Mouse (Mus musculus) C2C12 (cell line): ENCODE measurements around the gene Syncrip. TPM values are rescaled to one million over a fixed set of nuclear protein-coding genes. Genes with fewer than 3 reads are reported as not detected.

Source experiments
- H3K27me3 ChIP-seq: one replicate; pipeline ENCODE4 v1.6.1; 2011; ENCODE audit not compliant: control insufficient read depth, insufficient read depth, insufficient read length
- H3K36me3 ChIP-seq: one replicate; pipeline ENCODE4 v1.6.1; 2011; ENCODE audit not compliant: control insufficient read depth, insufficient read depth
- H3K4me3 ChIP-seq: one replicate; pipeline ENCODE4 v1.5.1; 2011; ENCODE audit warnings: mild to moderate bottlenecking, control low read depth; ENCODE audit not compliant: poor library complexity, insufficient read depth, severe bottlenecking
- H3K79me2 ChIP-seq: one replicate; pipeline ENCODE4 v1.6.1; 2011; ENCODE audit not compliant: control insufficient read depth, insufficient read depth
- H3K79me3 ChIP-seq: one replicate; pipeline ENCODE4 v1.6.1; 2011; ENCODE audit warnings: low read depth, control low read depth
- H3ac ChIP-seq: one replicate; pipeline ENCODE3; 2011; ENCODE audit warnings: low read depth; ENCODE audit not compliant: control insufficient read depth, insufficient read length
- CEBPB ChIP-seq: IDR thresholded peaks from one replicate; pipeline ENCODE4 v1.6.1; 2011; ENCODE audit warnings: low read depth, mild to moderate bottlenecking, control low read depth, moderate library complexity
- CTCF ChIP-seq: IDR thresholded peaks from one replicate; pipeline ENCODE4 v1.5.1; 2011; ENCODE audit not compliant: control insufficient read depth, insufficient read depth, insufficient read length
- FOSL1 ChIP-seq: IDR thresholded peaks from one replicate; pipeline ENCODE4 v1.8.0; 2011; ENCODE audit warnings: mild to moderate bottlenecking, low read length; ENCODE audit not compliant: poor library complexity, insufficient read depth, severe bottlenecking
- MAX ChIP-seq: IDR thresholded peaks from one replicate; pipeline ENCODE4 v1.6.1; 2011; ENCODE audit warnings: mild to moderate bottlenecking, control low read depth
- MYOD1 ChIP-seq: IDR thresholded peaks from one replicate; pipeline ENCODE4 v1.6.1; 2011; ENCODE audit warnings: low read depth; ENCODE audit not compliant: control insufficient read depth, insufficient read length
- MYOG ChIP-seq: IDR thresholded peaks from one replicate; pipeline ENCODE4 v1.6.1; 2011; ENCODE audit not compliant: control insufficient read depth, insufficient read length; ENCODE audit errors: extremely low read depth
- USF1 ChIP-seq: IDR thresholded peaks from one replicate; pipeline ENCODE4 v1.6.1; 2011; ENCODE audit warnings: low read depth, mild to moderate bottlenecking, control low read depth, moderate library complexity
- polyA plus RNA-seq: library from polyadenylated mRNA; unstranded; fragments of >200 nt; fragmentation: generic; extraction: Trizol; gene quantifications from one replicate; pipeline ENCODE4 v1.2.1, GENCODE M21; 2012; ENCODE audit warnings: missing spikeins

The Syncrip gene
- polyA plus RNA-seq, 1 experiment: 66.9 TPM

DNA sequence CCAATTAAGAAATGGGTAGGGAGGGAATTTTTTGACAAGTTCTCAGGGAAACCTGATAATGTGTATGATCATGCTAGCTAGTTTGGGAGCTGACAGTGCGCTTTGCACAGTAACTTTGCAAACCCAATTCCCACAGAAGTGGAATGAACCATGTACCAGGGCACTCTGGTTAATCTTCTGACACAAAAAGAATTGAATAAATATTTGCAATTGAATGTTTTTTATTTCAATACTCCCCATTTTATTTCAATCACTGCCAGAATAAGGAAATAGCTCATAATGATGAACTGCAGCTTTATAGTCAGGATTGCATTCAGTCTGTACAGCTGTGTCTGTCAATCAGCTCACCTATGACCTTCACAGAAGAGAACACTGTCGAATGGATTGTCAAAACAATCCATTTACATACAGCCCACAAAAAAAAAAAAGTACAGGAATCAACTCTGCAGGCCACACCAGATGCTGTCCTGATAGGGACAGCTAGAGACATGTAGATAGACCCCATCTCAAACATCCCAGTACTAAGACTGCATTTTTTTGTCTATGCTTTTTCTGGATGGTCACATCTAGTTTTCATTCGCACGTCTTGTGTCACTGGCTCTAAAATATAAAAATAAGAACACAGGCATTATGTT lies 38.6 kb upstream of the Syncrip start:
- TF ChIP-seq CEBPB: no peak
- TF ChIP-seq MAX: no peak
- no peak for TF ChIP-seq MYOG
- TF ChIP-seq MYOD1: peak; percentile 16
- H3K4me3 ChIP-seq: peak overlapping the region; percentile 68

GRCm38 (mm10) chr9:88520122-88520848 lies 37.9 kb upstream of the Syncrip start:
- peaks cover 25% of the 10 kb centered on the region for H3K36me3 ChIP-seq
- peak overlapping the region; percentile 68 for H3K4me3 ChIP-seq
- peaks cover 20% of the 10 kb centered on the region for H3K79me3 ChIP-seq
- H3K79me2 ChIP-seq: peaks cover 27% of the 10 kb centered on the region
- no peak overlapping the region for H3ac ChIP-seq
- TF ChIP-seq MYOD1: no peak
- TF ChIP-seq FOSL1: no peak
- TF ChIP-seq CEBPB: no peak
- TF ChIP-seq MAX: no peak
- no peak for TF ChIP-seq MYOG
- no peak for TF ChIP-seq USF1
- no peak for TF ChIP-seq CTCF
- no peaks in the 10 kb centered on the region for H3K27me3 ChIP-seq

More for the DNA sequence above, 38.6 kb upstream of the Syncrip start:
- H3K27me3 ChIP-seq: no peaks in the 10 kb centered on the region
- H3K79me3 ChIP-seq: peaks cover 20% of the 10 kb centered on the region
- H3K36me3 ChIP-seq: peaks cover 25% of the 10 kb centered on the region
- peaks cover 27% of the 10 kb centered on the region for H3K79me2 ChIP-seq
- H3ac ChIP-seq: peak overlapping the region; percentile 59

DNA sequence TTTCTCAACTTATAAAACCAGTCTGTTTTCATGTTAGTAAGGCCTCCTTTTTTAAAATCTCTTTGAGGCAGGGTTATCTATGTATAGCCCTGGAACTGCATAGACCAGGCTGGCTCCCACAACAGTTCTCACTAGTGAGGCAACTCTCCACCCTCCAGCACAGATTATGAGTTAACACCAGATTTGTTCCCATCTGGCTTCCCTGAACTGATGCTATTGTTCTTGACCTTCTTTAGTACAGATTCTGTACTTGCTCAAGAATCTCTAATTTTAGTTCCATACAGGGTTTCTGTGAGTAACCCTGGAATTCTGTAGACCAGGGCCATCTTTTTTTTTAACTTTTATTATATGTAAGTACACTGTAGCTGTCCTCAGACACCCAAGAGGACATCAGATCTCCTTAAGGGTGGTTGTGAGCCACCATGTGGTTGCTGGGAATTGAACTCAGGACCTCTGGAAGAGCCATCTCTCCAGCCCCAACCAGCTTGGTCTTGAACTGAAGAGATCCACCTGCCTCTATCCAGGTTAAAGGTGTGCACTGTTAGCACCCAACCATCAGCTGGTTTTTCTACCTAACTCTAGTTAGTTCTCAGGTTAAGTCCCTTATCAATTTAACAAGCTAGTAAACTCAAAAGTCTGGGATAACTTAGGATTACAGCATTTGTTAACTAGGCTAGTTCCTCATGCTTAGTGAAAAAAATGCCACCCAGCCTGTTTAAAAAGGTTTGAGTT lies 37.2 kb upstream of the Syncrip start:
- Histone ChIP-seq H3K79me3 (peaks cover 20% of the 10 kb centered on the region), H3K79me2 (peaks cover 27% of the 10 kb centered on the region), H3K27me3 (no peaks in the 10 kb centered on the region), H3K4me3 (no peak overlapping the region), H3K36me3 (peaks cover 25% of the 10 kb centered on the region), H3ac (no peak overlapping the region)
- TF ChIP-seq MYOD1 (no peak), FOSL1 (no peak), MAX (no peak), USF1 (no peak), CTCF (no peak), MYOG (no peak), CEBPB (no peak)

- no peak overlapping the region for H3ac ChIP-seq
- H3K79me3 ChIP-seq: peaks cover 8% of the 10 kb centered on the region
- H3K79me2 ChIP-seq: peaks cover 13% of the 10 kb centered on the region
- TF ChIP-seq MYOD1 (no peak), CEBPB (no peak), MAX (no peak), MYOG (no peak), FOSL1 (no peak), USF1 (no peak), CTCF (no peak)
- no peaks in the 10 kb centered on the region for H3K27me3 ChIP-seq
- H3K36me3 ChIP-seq: peaks cover 16% of the 10 kb centered on the region
- no peak overlapping the region for H3K4me3 ChIP-seq
Measured at GRCm38 (mm10) chr9:88516361-88516995, 34.1 kb upstream of the Syncrip start.

GRCm38 (mm10) chr9:88515546-88515945 lies 33.2 kb upstream of the Syncrip start:
- Histone ChIP-seq H3K4me3 (no peak overlapping the region), H3ac (no peak overlapping the region), H3K36me3 (peaks cover 7% of the 10 kb centered on the region), H3K79me3 (no peaks in the 10 kb centered on the region), H3K79me2 (peaks cover 4% of the 10 kb centered on the region), H3K27me3 (no peaks in the 10 kb centered on the region)
- TF ChIP-seq CTCF (no peak), CEBPB (no peak), MAX (no peak), MYOG (no peak), FOSL1 (no peak), MYOD1 (no peak), USF1 (no peak)
